Mouse (Mus musculus) forebrain, embryonic 15.5 days (tissue): ENCODE measurements around the gene Gm10295. TPM values are rescaled to one million over a fixed set of nuclear protein-coding genes. Genes with fewer than 3 reads are reported as not detected.
A peak's percentile ranks its signal among the peaks of the same experiment; 100 is the strongest.

ENCODE experiments used
- ATAC-seq: fragments of 200-750 bp; cut with Nextera tagmentation; replicated peaks from 2 replicates; pipeline ENCODE4 v1.8.0; 2017; ENCODE audit warnings: mild to moderate bottlenecking, moderate TSS enrichment, moderate library complexity
- H3K27ac ChIP-seq: fragments of 300-500 bp; sonication (generic); replicated peaks from 2 replicates; pipeline ENCODE4 v1.5.1; 2015; ENCODE audit warnings: mild to moderate bottlenecking, inconsistent platforms
- H3K27me3 ChIP-seq: fragments of 300-500 bp; sonication (generic); 2 replicates; pipeline ENCODE4 v1.6.1; 2015; ENCODE audit warnings: inconsistent platforms
- H3K36me3 ChIP-seq: fragments of 300-500 bp; sonication (generic); 2 replicates; pipeline ENCODE4 v1.6.1; 2015; ENCODE audit warnings: mild to moderate bottlenecking, inconsistent platforms
- H3K4me1 ChIP-seq: fragments of 300-500 bp; sonication (generic); 2 replicates; pipeline ENCODE4 v1.6.1; 2015; ENCODE audit warnings: inconsistent platforms
- H3K4me2 ChIP-seq: fragments of 300-500 bp; sonication (generic); replicated peaks from 2 replicates; pipeline ENCODE4 v1.6.1; 2015; ENCODE audit warnings: mild to moderate bottlenecking, inconsistent platforms
- H3K4me3 ChIP-seq: fragments of 300-500 bp; sonication (generic); 2 replicates; pipeline ENCODE4 v1.5.1; 2015; ENCODE audit warnings: mild to moderate bottlenecking, inconsistent platforms
- H3K9ac ChIP-seq: fragments of 300-500 bp; sonication (generic); replicated peaks from 2 replicates; pipeline ENCODE4 v1.6.1; 2015; ENCODE audit warnings: mild to moderate bottlenecking, inconsistent platforms
- H3K9me3 ChIP-seq: fragments of 300-500 bp; sonication (generic); 2 replicates; pipeline ENCODE4 v1.6.1; 2016; ENCODE audit warnings: inconsistent platforms
- WGBS: fragments of 180-500 bp; shearing (Covaris S2); methylation state at CpG from one replicate; pipeline ENCODE4 v1.1.7; 2015; ENCODE audit warnings: mixed read lengths; 5-methylcytosine and 5-hydroxymethylcytosine counted together
- polyA plus RNA-seq: library from polyadenylated mRNA; unstranded; fragments of >200 nt; fragmentation: Nextera tagmentation; extraction: Ambion mirVana; gene quantifications from 2 replicates; pipeline ENCODE4 v1.2.1, GENCODE M21; 2015

The Gm10295 gene
- polyA plus RNA-seq, 1 experiment from 2014 or later = not detected

DNA sequence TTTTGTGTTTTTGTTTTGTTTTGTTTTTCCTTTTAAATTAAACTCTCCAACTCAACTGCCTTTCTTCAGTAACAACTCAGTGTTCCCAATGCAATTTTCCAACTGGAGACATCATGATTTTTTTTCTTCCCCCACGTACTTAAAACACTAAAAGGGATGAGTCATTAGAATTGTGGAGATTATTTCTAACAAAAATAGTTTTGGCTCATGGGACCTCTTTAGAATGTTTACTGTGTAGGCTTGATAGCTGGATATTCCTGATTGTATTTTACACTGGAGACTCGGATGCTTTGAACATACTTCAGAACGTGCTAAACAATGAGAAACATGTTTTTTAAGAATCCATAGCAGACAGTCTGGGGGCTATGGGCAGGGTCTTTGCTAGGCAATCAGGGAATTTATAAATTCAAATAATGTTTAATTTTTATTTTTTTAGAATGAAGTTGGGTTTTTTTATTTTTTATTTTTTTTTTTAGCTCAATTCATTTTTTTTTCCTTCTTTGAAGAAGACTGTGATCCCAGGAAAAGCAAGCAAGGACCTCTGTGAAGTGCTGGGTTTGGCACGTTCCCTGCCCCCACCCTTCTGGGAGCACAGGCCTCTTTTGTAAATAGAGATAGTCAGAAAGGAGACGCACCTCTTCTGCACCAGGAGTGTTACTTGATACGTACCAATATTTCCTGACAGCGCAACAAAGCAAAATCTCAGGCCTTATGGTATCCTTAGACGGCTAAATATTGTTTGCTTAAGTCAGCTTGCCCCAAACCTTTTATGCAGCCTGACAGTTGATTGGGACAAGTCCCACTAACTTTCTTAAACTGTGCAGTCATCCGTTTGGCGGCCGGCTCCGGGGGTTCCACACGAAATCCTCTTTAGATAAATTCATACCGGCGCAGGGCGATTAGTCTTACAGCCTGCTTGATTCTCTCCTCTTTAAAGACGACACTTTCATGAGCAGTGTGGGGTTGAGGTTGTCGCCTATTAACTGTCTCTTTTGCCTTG is 28.8 kb upstream of the Gm10295 start:
- no peaks in the 10 kb centered on the region for H3K9me3 ChIP-seq

DNA sequence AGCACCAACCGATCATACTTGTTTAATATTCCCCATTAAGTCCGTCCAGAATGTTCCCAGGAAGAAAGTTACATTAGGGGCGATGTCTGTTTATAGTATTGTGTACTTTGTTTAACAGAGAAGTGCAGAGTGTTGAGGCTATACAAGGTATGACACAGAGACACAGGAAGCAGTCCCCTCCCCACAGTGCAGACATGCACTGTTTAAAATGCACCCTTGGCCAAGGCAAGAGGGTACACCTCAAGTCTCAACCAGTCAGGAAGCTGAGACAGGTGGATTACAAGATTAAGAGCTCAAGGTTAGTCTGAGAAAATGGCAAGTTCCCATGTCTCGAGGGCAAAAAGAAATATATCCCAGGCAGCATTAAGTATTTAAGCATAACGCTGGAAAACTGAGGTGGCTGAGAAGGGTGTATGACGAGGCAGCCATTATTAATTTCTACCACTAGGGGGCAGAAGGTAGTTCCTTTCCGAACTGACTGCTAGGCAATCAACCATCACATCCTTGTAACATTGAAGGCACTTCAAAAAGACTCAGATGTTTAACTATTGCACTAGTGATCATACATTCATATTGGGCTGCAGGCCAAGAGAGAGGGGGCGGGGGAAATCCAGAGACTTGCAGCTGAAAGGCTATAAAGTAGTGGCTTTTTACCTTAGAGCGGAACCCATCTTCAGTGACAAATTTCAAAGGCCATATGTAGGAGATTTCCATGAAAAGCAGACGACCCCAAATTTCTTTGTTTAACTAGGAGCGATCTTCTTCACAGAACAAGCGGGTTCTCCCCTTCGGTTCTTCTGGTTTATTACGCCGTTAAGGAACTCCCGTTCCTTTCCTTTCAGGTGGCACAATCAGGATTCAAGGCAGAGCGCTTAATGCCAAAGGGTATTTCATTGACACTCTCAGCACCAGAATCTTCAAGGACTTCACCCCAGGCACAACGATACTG is 27.8 kb upstream of the Gm10295 start:
- WGBS = 44% methylated on average over 18 of the region's 18 CpGs
- no peak for ATAC-seq
- no peak overlapping the region for H3K4me2 ChIP-seq

More for the DNA sequence above, 28.8 kb upstream of the Gm10295 start:
- Histone ChIP-seq H3K36me3 (no peaks in the 10 kb centered on the region), H3K4me1 (peaks cover 32% of the 10 kb centered on the region), H3K4me2 (no peak overlapping the region), H3K4me3 (no peak overlapping the region), H3K9ac (no peak overlapping the region), H3K27ac (no peak overlapping the region), H3K27me3 (peaks cover 31% of the 10 kb centered on the region)
- no peak for ATAC-seq
- WGBS = 11% methylated on average over 18 of the region's 18 CpGs

DNA sequence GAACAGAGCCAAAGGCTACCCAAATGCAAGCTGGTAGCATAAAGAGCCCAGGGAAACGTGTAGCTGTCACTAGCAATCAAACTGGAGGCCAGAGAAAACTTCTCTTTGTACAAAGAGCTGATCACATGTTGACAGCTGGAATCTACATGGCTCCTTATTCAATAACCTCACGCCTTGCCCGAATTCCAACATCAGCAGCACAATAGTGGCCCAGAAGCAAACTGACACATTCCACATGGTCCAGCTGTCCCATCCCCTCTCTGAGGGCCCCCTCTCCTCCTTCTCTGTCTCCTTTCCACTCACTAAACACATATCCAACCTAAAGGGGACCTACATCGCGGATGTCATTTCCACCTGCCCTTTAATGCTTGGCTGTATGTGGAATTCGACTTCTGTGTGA is 26.7 kb upstream of the Gm10295 start:
- WGBS = 69% methylated on average over 6 of the region's 6 CpGs
- H3K4me1 ChIP-seq = peaks cover 26% of the 10 kb centered on the region
- ATAC-seq = no peak
- H3K4me2 ChIP-seq = no peak overlapping the region
- H3K9me3 ChIP-seq = no peaks in the 10 kb centered on the region
- peaks cover 31% of the 10 kb centered on the region for H3K27me3 ChIP-seq
- no peak overlapping the region for H3K9ac ChIP-seq
- no peaks in the 10 kb centered on the region for H3K36me3 ChIP-seq
- H3K27ac ChIP-seq = no peak overlapping the region
- H3K4me3 ChIP-seq = no peak overlapping the region

More for the DNA sequence above, 27.8 kb upstream of the Gm10295 start:
- H3K27me3 ChIP-seq = peaks cover 31% of the 10 kb centered on the region
- H3K9ac ChIP-seq = no peak overlapping the region
- no peaks in the 10 kb centered on the region for H3K36me3 ChIP-seq
- H3K27ac ChIP-seq = no peak overlapping the region
- no peaks in the 10 kb centered on the region for H3K9me3 ChIP-seq
- H3K4me3 ChIP-seq = no peak overlapping the region
- H3K4me1 ChIP-seq = peaks cover 31% of the 10 kb centered on the region

DNA sequence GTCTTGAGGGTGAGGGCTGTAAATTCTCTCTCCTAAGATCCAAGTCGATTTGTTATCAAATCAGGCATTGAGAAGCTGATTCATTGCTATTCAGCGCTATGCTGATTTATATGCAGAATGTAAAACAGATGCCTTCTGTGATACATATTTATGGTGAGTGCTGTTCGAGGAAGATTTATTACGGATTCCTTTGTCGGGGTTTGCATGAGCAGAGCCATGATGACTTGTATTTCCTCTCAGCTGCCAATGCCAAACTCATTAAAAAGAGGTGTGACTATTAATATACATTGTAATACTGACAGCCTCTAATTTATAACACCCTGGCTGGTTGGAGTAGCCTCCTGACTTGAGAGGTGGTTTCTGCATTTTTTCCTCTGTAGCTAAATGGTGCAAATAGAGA is 22.8 kb upstream of the Gm10295 start:
- Histone ChIP-seq H3K4me3 (no peak overlapping the region), H3K9ac (no peak overlapping the region), H3K4me1 (peaks cover 10% of the 10 kb centered on the region; the same call in 1 of the 2 replicates), H3K9me3 (no peaks in the 10 kb centered on the region), H3K27me3 (peaks cover 3% of the 10 kb centered on the region; the same call in 1 of the 2 replicates), H3K4me2 (no peak overlapping the region), H3K27ac (peak overlapping the region; percentile 58), H3K36me3 (no peaks in the 10 kb centered on the region)
- ATAC-seq = peak; percentile 88
- WGBS = 44% methylated on average over 5 of the region's 5 CpGs

DNA sequence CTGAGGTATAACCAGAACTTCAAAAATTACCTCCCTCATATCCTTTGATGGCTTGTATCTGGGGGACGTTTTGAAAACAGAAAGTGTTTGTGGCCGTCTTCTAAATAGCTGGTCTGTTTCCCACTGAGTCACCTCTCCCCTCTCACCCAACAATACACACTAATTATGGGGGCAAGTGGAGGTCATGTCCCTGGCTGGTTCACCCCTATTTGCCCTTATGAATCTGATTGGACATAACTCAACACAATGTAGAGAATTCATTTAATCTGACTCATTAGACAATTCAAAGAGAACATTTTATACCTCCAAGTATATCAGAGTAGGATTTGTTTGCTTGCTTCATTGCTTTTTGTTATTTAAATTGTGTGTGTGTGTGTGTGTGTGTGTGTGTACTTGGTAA is 20.6 kb upstream of the Gm10295 start:
- Histone ChIP-seq H3K36me3 (no peaks in the 10 kb centered on the region), H3K27me3 (no peaks in the 10 kb centered on the region), H3K4me3 (no peak overlapping the region), H3K27ac (no peak overlapping the region), H3K4me2 (no peak overlapping the region), H3K4me1 (peaks cover 10% of the 10 kb centered on the region; the same call in 1 of the 2 replicates), H3K9me3 (no peaks in the 10 kb centered on the region), H3K9ac (no peak overlapping the region)
- ATAC-seq = no peak
- WGBS = 6% methylated on average over 2 of the region's 2 CpGs

DNA sequence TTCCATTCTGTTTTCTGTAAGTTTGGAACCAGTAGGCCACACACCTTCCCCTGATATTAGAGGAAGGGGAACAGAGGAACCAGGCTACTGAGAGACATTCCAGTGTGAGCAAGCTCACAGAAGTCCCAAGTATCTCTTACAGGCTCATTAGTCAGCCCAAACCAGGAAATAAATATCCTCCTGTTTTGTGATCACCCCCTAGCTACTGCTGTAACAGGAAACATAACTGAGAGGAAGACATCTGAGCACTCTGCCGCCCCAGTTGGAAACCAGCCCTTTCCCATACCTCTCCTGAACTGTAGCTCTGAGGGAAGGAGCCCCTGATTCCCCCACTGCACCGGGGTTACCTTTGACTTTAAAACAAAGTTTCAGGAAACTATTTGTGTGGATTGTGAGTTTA is 19.5 kb upstream of the Gm10295 start:
- ATAC-seq = no peak

DNA sequence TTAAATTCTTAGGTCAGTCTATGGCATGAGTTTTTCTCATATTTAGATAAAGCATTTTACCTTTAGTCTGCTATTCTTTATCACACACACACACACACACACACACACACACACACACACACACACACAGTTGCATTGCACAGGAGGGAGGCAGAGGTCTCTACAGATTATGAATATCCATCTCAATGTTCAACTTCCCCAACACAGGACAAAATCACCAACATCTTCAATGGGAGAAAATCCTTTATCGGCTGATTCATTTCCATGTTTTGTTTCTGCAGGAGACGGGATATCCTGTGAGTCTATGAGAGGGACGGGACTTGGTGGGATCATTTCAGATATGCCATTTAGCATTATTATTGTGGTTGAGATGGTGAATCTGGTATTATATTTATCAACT is 18.8 kb upstream of the Gm10295 start:
- 86% methylated on average over 3 of the region's 3 CpGs for whole genome bisulfite sequencing
- no peak for ATAC-seq

More for the DNA sequence above, 19.5 kb upstream of the Gm10295 start:
- Histone ChIP-seq H3K9me3 (no peaks in the 10 kb centered on the region), H3K36me3 (no peaks in the 10 kb centered on the region), H3K4me2 (no peak overlapping the region), H3K27ac (no peak overlapping the region), H3K27me3 (no peaks in the 10 kb centered on the region), H3K4me3 (no peak overlapping the region), H3K4me1 (peaks cover 10% of the 10 kb centered on the region; the same call in 1 of the 2 replicates), H3K9ac (no peak overlapping the region)
- 58% methylated on average over 2 of the region's 2 CpGs for WGBS

DNA sequence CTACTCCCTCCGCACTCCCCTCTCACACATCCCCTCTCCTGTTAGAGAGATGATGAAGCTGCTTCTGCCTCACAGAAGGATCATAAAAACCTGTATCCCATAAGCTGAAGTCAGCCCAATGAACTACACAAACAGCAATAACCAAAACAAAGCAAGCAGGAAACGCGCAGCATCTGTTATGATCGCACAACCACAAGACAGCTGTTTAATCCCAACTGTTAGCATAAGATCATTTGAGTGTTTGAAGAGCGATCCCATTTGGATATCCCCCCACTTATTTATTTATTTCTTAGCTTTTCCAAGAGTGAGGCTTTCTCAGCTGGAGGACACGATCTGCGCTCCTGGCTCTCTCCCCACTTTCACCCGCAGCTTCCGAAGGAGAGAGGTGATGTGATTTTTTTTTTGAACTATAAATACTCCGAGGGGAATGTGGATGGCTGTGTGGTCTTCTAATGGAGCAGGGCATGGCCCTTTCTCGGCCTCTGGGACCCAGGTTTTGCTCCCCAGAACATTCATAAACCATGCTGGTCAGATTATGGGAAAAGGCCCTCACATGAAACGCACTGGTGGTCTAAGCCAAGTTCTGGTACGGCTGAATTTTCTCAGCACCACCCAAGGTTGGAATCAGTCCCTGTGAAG is 17.4 kb upstream of the Gm10295 start:
- H3K27me3 ChIP-seq = no peaks in the 10 kb centered on the region
- no peak overlapping the region for H3K27ac ChIP-seq
- no peaks in the 10 kb centered on the region for H3K9me3 ChIP-seq
- no peak overlapping the region for H3K4me2 ChIP-seq
- no peak overlapping the region for H3K9ac ChIP-seq
- H3K4me3 ChIP-seq = no peak overlapping the region
- no peaks in the 10 kb centered on the region for H3K36me3 ChIP-seq
- 0 out of 2 replicates have a peak, but pooled peaks cover 4% of the 10 kb centered on the region for H3K4me1 ChIP-seq
- WGBS = 84% methylated on average over 13 of the region's 13 CpGs
- no peak for ATAC-seq

More for the DNA sequence above, 18.8 kb upstream of the Gm10295 start:
- no peak overlapping the region for H3K27ac ChIP-seq
- H3K36me3 ChIP-seq = no peaks in the 10 kb centered on the region
- H3K4me3 ChIP-seq = no peak overlapping the region
- no peak overlapping the region for H3K4me2 ChIP-seq
- no peak overlapping the region for H3K9ac ChIP-seq
- no peaks in the 10 kb centered on the region for H3K27me3 ChIP-seq
- H3K9me3 ChIP-seq = no peaks in the 10 kb centered on the region
- H3K4me1 ChIP-seq = peaks cover 10% of the 10 kb centered on the region; the same call in 1 of the 2 replicates

DNA sequence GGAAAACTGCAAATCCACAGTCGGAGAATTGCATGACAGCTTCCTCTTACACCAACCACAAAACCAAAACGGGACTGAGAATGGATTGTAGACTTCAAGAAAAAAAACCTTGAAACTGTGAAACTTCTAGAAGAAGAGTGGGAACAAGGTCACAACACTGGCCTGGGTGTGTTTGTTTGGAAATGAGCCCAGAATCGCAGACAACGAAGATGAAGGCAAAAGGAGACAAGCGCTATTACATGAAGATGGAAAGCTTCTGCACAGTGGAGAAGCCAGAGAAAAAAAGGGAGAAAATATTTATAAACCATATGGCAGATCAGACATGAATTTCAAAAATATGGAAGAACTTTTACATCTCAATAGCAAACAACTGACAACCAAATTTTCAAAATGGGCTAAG is 4.3 kb upstream of the Gm10295 start:
- no peaks in the 10 kb centered on the region for H3K9me3 ChIP-seq
- 80% methylated on average over 5 of the region's 5 CpGs for WGBS
- no peak for ATAC-seq
- H3K4me2 ChIP-seq = no peak overlapping the region
- H3K27ac ChIP-seq = no peak overlapping the region
- H3K36me3 ChIP-seq = no peaks in the 10 kb centered on the region
- H3K9ac ChIP-seq = no peak overlapping the region
- no peaks in the 10 kb centered on the region for H3K4me1 ChIP-seq
- no peak overlapping the region for H3K4me3 ChIP-seq
- H3K27me3 ChIP-seq = no peaks in the 10 kb centered on the region

DNA sequence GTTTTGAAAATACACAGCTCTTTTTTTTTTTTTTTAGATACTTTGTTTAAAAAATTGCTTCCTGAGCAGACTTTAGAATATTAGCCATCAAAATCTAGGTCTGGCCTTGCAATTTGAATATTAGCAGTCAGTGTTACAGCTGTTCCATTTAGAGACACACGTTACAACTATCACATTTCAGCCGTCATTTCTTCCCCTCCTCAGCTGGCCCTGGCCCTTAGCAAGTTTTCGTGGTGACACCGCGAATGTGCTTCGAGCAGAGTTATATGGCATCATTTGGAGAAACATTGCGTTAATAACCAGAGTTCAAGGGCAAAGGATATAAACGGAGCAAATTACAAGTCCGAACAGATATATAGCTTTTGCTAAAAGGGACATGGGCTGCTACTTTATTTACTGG is 2.4 kb downstream of the Gm10295 start:
- Histone ChIP-seq H3K9ac (no peak overlapping the region), H3K4me2 (no peak overlapping the region), H3K4me3 (no peak overlapping the region), H3K4me1 (no peaks in the 10 kb centered on the region), H3K27ac (no peak overlapping the region), H3K36me3 (no peaks in the 10 kb centered on the region), H3K9me3 (no peaks in the 10 kb centered on the region), H3K27me3 (no peaks in the 10 kb centered on the region)
- no peak for ATAC-seq
- 88% methylated on average over 9 of the region's 9 CpGs for WGBS

DNA sequence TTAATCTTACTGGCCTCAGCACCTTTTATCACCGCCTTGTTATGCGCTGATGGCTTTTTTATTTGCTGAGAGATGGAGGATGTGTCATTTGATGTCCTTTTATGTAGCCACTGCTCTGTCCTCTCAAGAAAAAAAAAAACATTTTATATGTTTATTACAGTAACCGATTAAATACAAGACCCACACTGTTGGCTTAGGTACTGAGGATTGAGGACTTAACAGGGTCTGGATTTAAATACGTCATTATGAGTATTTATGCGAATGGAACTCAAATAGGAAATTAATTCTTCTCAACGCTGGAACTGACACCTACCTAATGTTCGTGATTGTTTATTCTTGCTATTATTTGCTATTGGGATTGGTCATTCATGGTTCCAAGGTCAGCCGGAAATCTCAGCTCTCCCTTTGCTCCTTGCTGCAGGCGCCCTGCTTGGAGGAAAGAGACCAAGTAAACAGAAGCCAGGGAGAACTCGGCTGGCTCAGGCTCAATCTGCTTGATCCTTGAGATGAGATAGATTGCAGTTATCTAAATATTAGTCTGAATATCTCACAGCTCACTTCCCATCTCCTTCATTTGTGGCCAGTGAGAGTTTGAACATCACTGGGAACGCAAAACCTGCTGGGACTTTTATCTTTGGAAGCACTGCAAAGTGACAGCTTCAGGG is 26.2 kb downstream of the Gm10295 start:
- H3K27ac ChIP-seq = no peak overlapping the region
- no peaks in the 10 kb centered on the region for H3K27me3 ChIP-seq
- H3K4me3 ChIP-seq = no peak overlapping the region
- no peaks in the 10 kb centered on the region for H3K9me3 ChIP-seq
- no peaks in the 10 kb centered on the region for H3K4me1 ChIP-seq
- no peak overlapping the region for H3K4me2 ChIP-seq
- ATAC-seq = no peak
- H3K36me3 ChIP-seq = no peaks in the 10 kb centered on the region
- 86% methylated on average over 11 of the region's 11 CpGs for WGBS
- H3K9ac ChIP-seq = no peak overlapping the region
